Mouse (Mus musculus) stomach, postnatal 0 days (tissue): ENCODE results near the gene Sptb. TPM values are rescaled to one million over a fixed set of nuclear protein-coding genes. Genes with fewer than 3 reads are reported as not detected.

Experiments
- ATAC-seq: fragments of 200-750 bp; cut with Nextera tagmentation; 2 replicates; pipeline ENCODE4 v1.8.0; 2017; ENCODE audit not compliant: low FRiP score, low TSS enrichment
- DNase-seq: peaks from one replicate; pipeline ENCODE4 v3.0.0-alpha.2; 2016; ENCODE audit warnings: low spot score
- H3K27ac ChIP-seq: fragments of 300-500 bp; sonication (generic); replicated peaks from 2 replicates; pipeline ENCODE4 v1.5.1; 2014; ENCODE audit warnings: mild to moderate bottlenecking, control low read depth
- H3K27me3 ChIP-seq: fragments of 300-500 bp; sonication (generic); 2 replicates; pipeline ENCODE4 v1.6.1; 2014; ENCODE audit warnings: low read length; ENCODE audit not compliant: control insufficient read depth, insufficient read depth
- H3K36me3 ChIP-seq: fragments of 300-500 bp; sonication (generic); 2 replicates; pipeline ENCODE4 v1.6.1; 2014; ENCODE audit warnings: low read length, mixed read lengths; ENCODE audit not compliant: control insufficient read depth, insufficient read depth
- H3K4me1 ChIP-seq: fragments of 300-500 bp; sonication (generic); replicated peaks from 2 replicates; pipeline ENCODE4 v1.6.1; 2014; ENCODE audit warnings: antibody characterized with exemption; ENCODE audit not compliant: control insufficient read depth, insufficient read depth
- H3K4me2 ChIP-seq: fragments of 300-500 bp; sonication (generic); replicated peaks from 2 replicates; pipeline ENCODE4 v1.6.1; 2014; ENCODE audit warnings: low read depth, mild to moderate bottlenecking, control low read depth, moderate library complexity
- H3K4me3 ChIP-seq: fragments of 300-500 bp; sonication (generic); 2 replicates; pipeline ENCODE4 v1.5.1; 2014; ENCODE audit warnings: low read depth, low read length, control low read depth
- H3K9ac ChIP-seq: fragments of 300-500 bp; sonication (generic); 2 replicates; pipeline ENCODE4 v1.6.1; 2014; ENCODE audit warnings: mild to moderate bottlenecking, low read length, control low read depth, mixed read lengths
- H3K9me3 ChIP-seq: fragments of 300-500 bp; sonication (generic); 2 replicates; pipeline ENCODE4 v1.6.1; 2016; ENCODE audit warnings: low read length; ENCODE audit not compliant: control insufficient read depth
- CTCF ChIP-seq: IDR thresholded peaks from 2 replicates; pipeline ENCODE4 v1.5.1; 2016; ENCODE audit warnings: antibody characterized with exemption, low read depth, mild to moderate bottlenecking, moderate library complexity
- EP300 ChIP-seq: optimal IDR thresholded peaks from 2 replicates; pipeline ENCODE3; 2016; ENCODE audit warnings: antibody characterized with exemption
- WGBS: fragments of 180-500 bp; shearing (Covaris S2); extraction: QIAGEN DNeasy Blood & Tissue Kit; methylation state at CpG from one replicate; pipeline ENCODE4 v1.1.7; 2014; 5-methylcytosine and 5-hydroxymethylcytosine counted together
- polyA plus RNA-seq: library from polyadenylated mRNA; unstranded; fragments of >200 nt; fragmentation: Nextera tagmentation; extraction: Ambion mirVana; gene quantifications from 2 replicates; pipeline ENCODE4 v1.2.1, GENCODE M21; 2015

Gene Sptb
- polyA plus RNA-seq, 1 experiment from 2014 or later = 0.29 TPM

- no peak overlapping the region for H3K4me2 ChIP-seq
- no peak overlapping the region for H3K9ac ChIP-seq
- no peak overlapping the region for H3K27ac ChIP-seq
- no peak for TF ChIP-seq CTCF
- no peak for TF ChIP-seq EP300
- ATAC-seq (no peak), DNase-seq (no peak)
- H3K4me3 ChIP-seq = no peak overlapping the region
- no peaks in the 10 kb centered on the region for H3K9me3 ChIP-seq
- no peaks in the 10 kb centered on the region for H3K4me1 ChIP-seq
- no peaks in the 10 kb centered on the region for H3K36me3 ChIP-seq
- 68% methylated on average over 8 of the region's 8 CpGs for WGBS
- H3K27me3 ChIP-seq = no peaks in the 10 kb centered on the region
Observed at GRCm38 (mm10) chr12:76643679-76644078, 66.7 kb downstream of the Sptb start.

- no peak for DNase-seq
- no peaks in the 10 kb centered on the region for H3K9me3 ChIP-seq
- TF ChIP-seq CTCF (no peak), EP300 (no peak)
Observed at GRCm38 (mm10) chr12:76642616-76643015, 67.7 kb downstream of the Sptb start.

GRCm38 (mm10) chr12:76640620-76641019 lies 69.7 kb downstream of the Sptb start:
- Histone ChIP-seq H3K4me1 (no peaks in the 10 kb centered on the region), H3K9ac (no peak overlapping the region), H3K9me3 (no peaks in the 10 kb centered on the region), H3K36me3 (no peaks in the 10 kb centered on the region), H3K27ac (no peak overlapping the region), H3K27me3 (no peaks in the 10 kb centered on the region), H3K4me3 (no peak overlapping the region), H3K4me2 (no peak overlapping the region)
- 49% methylated on average over 8 of the region's 8 CpGs for WGBS
- peak; percentile 65 for ATAC-seq
- TF ChIP-seq CTCF (no peak), EP300 (no peak)
- DNase-seq = peak; percentile 28

More at GRCm38 (mm10) chr12:76642616-76643015, 67.7 kb downstream of the Sptb start:
- H3K4me1 ChIP-seq = no peaks in the 10 kb centered on the region
- no peak for ATAC-seq
- 59% methylated on average over 4 of the region's 4 CpGs for WGBS
- H3K9ac ChIP-seq = no peak overlapping the region
- H3K27ac ChIP-seq = no peak overlapping the region
- no peaks in the 10 kb centered on the region for H3K36me3 ChIP-seq
- H3K4me2 ChIP-seq = no peak overlapping the region
- H3K4me3 ChIP-seq = no peak overlapping the region
- H3K27me3 ChIP-seq = no peaks in the 10 kb centered on the region

GRCm38 (mm10) chr12:76634899-76635693 lies 75.3 kb downstream of the Sptb start:
- Histone ChIP-seq H3K4me3 (no peak overlapping the region), H3K27ac (peak overlapping the region; percentile 9; the same call in 1 of the 2 replicates), H3K9me3 (no peaks in the 10 kb centered on the region), H3K27me3 (no peaks in the 10 kb centered on the region), H3K4me1 (no peaks in the 10 kb centered on the region), H3K4me2 (0 out of 2 replicates have a peak overlapping the region, but pooled peaks have one; percentile 17), H3K9ac (no peak overlapping the region), H3K36me3 (no peaks in the 10 kb centered on the region)
- WGBS = 51% methylated on average over 15 of the region's 15 CpGs
- DNase-seq (no peak), ATAC-seq (peak; percentile 64; the same call in 1 of the 2 replicates)
- TF ChIP-seq CTCF (peak; percentile 34; the same call in 1 of the 2 replicates), EP300 (no peak)

- no peak overlapping the region for H3K4me3 ChIP-seq
- TF ChIP-seq CTCF = no peak
- no peak for TF ChIP-seq EP300
- H3K27me3 ChIP-seq = no peaks in the 10 kb centered on the region
- H3K4me2 ChIP-seq = no peak overlapping the region
- no peak overlapping the region for H3K27ac ChIP-seq
- no peaks in the 10 kb centered on the region for H3K9me3 ChIP-seq
- no peak overlapping the region for H3K9ac ChIP-seq
- DNase-seq (no peak), ATAC-seq (no peak)
- H3K36me3 ChIP-seq = no peaks in the 10 kb centered on the region
- H3K4me1 ChIP-seq = no peaks in the 10 kb centered on the region
- WGBS = 72% methylated on average over 6 of the region's 6 CpGs
Observed at GRCm38 (mm10) chr12:76623374-76623773, 87.0 kb downstream of the Sptb start.

- Histone ChIP-seq H3K9ac (no peak overlapping the region), H3K36me3 (no peaks in the 10 kb centered on the region), H3K4me3 (no peak overlapping the region), H3K4me2 (no peak overlapping the region), H3K27ac (no peak overlapping the region), H3K9me3 (no peaks in the 10 kb centered on the region), H3K27me3 (no peaks in the 10 kb centered on the region), H3K4me1 (no peaks in the 10 kb centered on the region)
- TF ChIP-seq EP300 = no peak
- TF ChIP-seq CTCF = no peak
- DNase-seq (no peak), ATAC-seq (no peak)
- WGBS = 55% methylated on average over 5 of the region's 5 CpGs
Observed at GRCm38 (mm10) chr12:76619847-76620246, 90.5 kb downstream of the Sptb start.
